Mouse (Mus musculus) CD4-positive, CD25-positive, alpha-beta regulatory T cell, adult 2 months (primary cell): ENCODE data around the gene Dock10.
"Not testable (repeated sequence)": the region's sequence is repeated elsewhere in the genome, so short reads cannot be mapped to it uniquely, and the experiment has no call there.

ENCODE experiments used
- DNase-seq: peaks from one replicate; pipeline ENCODE4 v3.0.0-alpha.2; 2012; ENCODE audit warnings: low read depth, low spot score

Gene Dock10

GRCm38 (mm10) chr1:80757977-80758797, at the start of gene Dock10:
Gene Dock10, minus strand, starts transcription at chr1:80758527.
- peak; percentile 85 for DNase-seq

GRCm38 (mm10) chr1:80806835-80807398, 48.6 kb upstream of the Dock10 start:
- DNase-seq: no peak

GRCm38 (mm10) chr1:80802023-80802422, 43.7 kb upstream of the Dock10 start:
- no peak for DNase-seq

GRCm38 (mm10) chr1:80785066-80785779, 26.9 kb upstream of the Dock10 start:
- DNase-seq: no peak

GRCm38 (mm10) chr1:80784155-80784554, 25.8 kb upstream of the Dock10 start:
- DNase-seq: no peak

GRCm38 (mm10) chr1:80765504-80765903, 7.2 kb upstream of the Dock10 start:
- peak; percentile 69 for DNase-seq

- DNase-seq: no peak
Measured at GRCm38 (mm10) chr1:80763042-80763950, 5.0 kb upstream of the Dock10 start.

GRCm38 (mm10) chr1:80758798-80759184, 464 bp upstream of the Dock10 start:
- DNase-seq: no peak

GRCm38 (mm10) chr1:80757650-80757976, 714 bp downstream of the Dock10 start:
- DNase-seq: no peak

- peak; percentile 86 for DNase-seq
Measured at GRCm38 (mm10) chr1:80756824-80757649, 1.3 kb downstream of the Dock10 start.

GRCm38 (mm10) chr1:80756060-80756439, 2.3 kb downstream of the Dock10 start:
- no peak for DNase-seq

- peak; percentile 76 for DNase-seq
Measured at GRCm38 (mm10) chr1:80755296-80756059, 2.8 kb downstream of the Dock10 start.

GRCm38 (mm10) chr1:80749122-80749521, 9.2 kb downstream of the Dock10 start:
- not testable (repeated sequence) for DNase-seq

- DNase-seq: peak; percentile 67
Measured at GRCm38 (mm10) chr1:80746691-80747463, 11.4 kb downstream of the Dock10 start.

GRCm38 (mm10) chr1:80746195-80746594, 12.1 kb downstream of the Dock10 start:
- peak; percentile 76 for DNase-seq

- DNase-seq: no peak
Measured at GRCm38 (mm10) chr1:80739472-80739871, 18.9 kb downstream of the Dock10 start.

- no peak for DNase-seq
Measured at GRCm38 (mm10) chr1:80737812-80738391, 20.4 kb downstream of the Dock10 start.

- peak; percentile 66 for DNase-seq
Measured at GRCm38 (mm10) chr1:80730582-80730981, 27.7 kb downstream of the Dock10 start.

- no peak for DNase-seq
Measured at GRCm38 (mm10) chr1:80730174-80730573, 28.2 kb downstream of the Dock10 start.
